Mouse (Mus musculus): Measurements from ENCODE around the gene S100pbp.

Gene S100pbp

GRCm38 (mm10) chr4:129189542-129190519 lies at the start of gene S100pbp, which contains the start of gene Yars:
Gene S100pbp, minus strand, starts transcription at chr4:129189727.
Gene Yars, plus strand, starts transcription at chr4:129189760.
- peak; percentile 97 to 98 for DNase-seq (ENCODE audit: low spot score in 2 of 2)

- peak; percentile 77 to 79 for DNase-seq (ENCODE audit: low spot score in 2 of 2)
Observed at GRCm38 (mm10) chr4:129239075-129239474, 49.5 kb upstream of the S100pbp start.

- no peak for DNase-seq (ENCODE audit: low spot score in 2 of 2)
Observed at GRCm38 (mm10) chr4:129238579-129239016, 49.1 kb upstream of the S100pbp start.

- DNase-seq (ENCODE audit: low spot score in 2 of 2) = no peak
Observed at GRCm38 (mm10) chr4:129237843-129238441, 48.4 kb upstream of the S100pbp start.

GRCm38 (mm10) chr4:129236236-129236813 lies 46.8 kb upstream of the S100pbp start:
- no peak for DNase-seq (ENCODE audit: low spot score in 2 of 2)

GRCm38 (mm10) chr4:129235147-129235546 lies 45.6 kb upstream of the S100pbp start:
- DNase-seq (ENCODE audit: low spot score in 2 of 2) = no peak

- DNase-seq (ENCODE audit: low spot score in 2 of 2) = no peak
Observed at GRCm38 (mm10) chr4:129234488-129234887, 45.0 kb upstream of the S100pbp start.

GRCm38 (mm10) chr4:129232561-129233360 lies 43.2 kb upstream of the S100pbp start:
- no peak for DNase-seq (ENCODE audit: low spot score in 2 of 2)

GRCm38 (mm10) chr4:129231594-129232450 lies 42.3 kb upstream of the S100pbp start:
- DNase-seq (ENCODE audit: low spot score in 2 of 2) = peak; percentile 76 to 81

- DNase-seq (ENCODE audit: low spot score in 2 of 2) = no peak
Observed at GRCm38 (mm10) chr4:129230926-129231325, 41.4 kb upstream of the S100pbp start.

GRCm38 (mm10) chr4:129227985-129228381 lies 38.5 kb upstream of the S100pbp start:
- DNase-seq (ENCODE audit: low spot score in 2 of 2) = no peak

GRCm38 (mm10) chr4:129227170-129227984 lies 37.9 kb upstream of the S100pbp start:
- no peak for DNase-seq (ENCODE audit: low spot score in 2 of 2)

GRCm38 (mm10) chr4:129226441-129226963 lies 37.0 kb upstream of the S100pbp start:
- DNase-seq (ENCODE audit: low spot score in 2 of 2) = no peak

GRCm38 (mm10) chr4:129225315-129225714 lies 35.8 kb upstream of the S100pbp start:
- DNase-seq (ENCODE audit: low spot score in 2 of 2) = no peak

- no peak for DNase-seq (ENCODE audit: low spot score in 2 of 2)
Observed at GRCm38 (mm10) chr4:129223421-129224281, 34.1 kb upstream of the S100pbp start.

GRCm38 (mm10) chr4:129222019-129222925 lies 32.7 kb upstream of the S100pbp start:
- no peak for DNase-seq (ENCODE audit: low spot score in 2 of 2)
